Mouse (Mus musculus): ENCODE measurements around the gene Selenom. TPM values are rescaled to one million over a fixed set of nuclear protein-coding genes. Genes with fewer than 3 reads are reported as not detected.

Gene Selenom
- total RNA-seq, 1 experiment: 43.8 TPM

- H3K4me1 ChIP-seq (ENCODE audit: control insufficient read depth in 2 of 2, insufficient read depth in 2 of 2, low read length in 2 of 2, poor library complexity in 1 of 2): peaks cover 0 to 6% of the 10 kb centered on the region in 2 experiments; a peak in 1 of 4 replicates
- no peak for DNase-seq (ENCODE audit: low read depth, low spot score)
- no peak overlapping the region for H3K9ac ChIP-seq (ENCODE audit: insufficient read depth, low read depth, low read length, poor library complexity, severe bottlenecking)
- no peak for TF ChIP-seq MAFK (IDR thresholded peaks at IDR 0.05; ENCODE audit: insufficient read depth, low read depth, low read length)
- no peak for TF ChIP-seq CHD2 (IDR thresholded peaks at IDR 0.05; ENCODE audit: low read depth, low read length)
- TF ChIP-seq HCFC1 (IDR thresholded peaks at IDR 0.05; ENCODE audit: borderline replicate concordance, insufficient read depth, low read length): no peak
- TF ChIP-seq ZNF384 (IDR thresholded peaks at IDR 0.05; ENCODE audit: low read depth, low read length): no peak
- no peak for TF ChIP-seq ZC3H11A (IDR thresholded peaks at IDR 0.05; ENCODE audit: borderline replicate concordance, low read depth, low read length)
- H3K36me3 ChIP-seq (ENCODE audit: control insufficient read depth, insufficient read depth, low read length, poor library complexity, severe bottlenecking): no peaks in the 10 kb centered on the region
- in situ Hi-C loops (cut with MboI; ENCODE audit: low sequenced_read_pairs in 2 of 2, unreplicated experiment in 2 of 2): no loop called here
- peak overlapping the region; percentile 22; the same call in 1 of the 2 replicates for H3K27ac ChIP-seq (ENCODE audit: insufficient read depth, low read depth, low read length, poor library complexity, severe bottlenecking)
- no peaks in the 10 kb centered on the region for H3K9me3 ChIP-seq (ENCODE audit: control insufficient read depth, insufficient read depth, low read depth, low read length)
- no peak overlapping the region for H3K4me3 ChIP-seq (ENCODE audit: insufficient read depth in 1 of 2, low read depth in 1 of 2, low read length in 2 of 2, poor library complexity in 1 of 2, severe bottlenecking in 1 of 2)
These were observed 21.7 kb upstream of the Selenom start for GRCm38 (mm10) chr11:3492748-3493147.

- peak overlapping the region; percentile 21; the same call in 1 of the 2 replicates for H3K9ac ChIP-seq (ENCODE audit: insufficient read depth, low read depth, low read length, poor library complexity, severe bottlenecking)
- in situ Hi-C loops (cut with MboI; ENCODE audit: low sequenced_read_pairs in 2 of 2, unreplicated experiment in 2 of 2): no loop called here
- TF ChIP-seq ZNF384 (IDR thresholded peaks at IDR 0.05; ENCODE audit: low read depth, low read length) (no peak), HCFC1 (IDR thresholded peaks at IDR 0.05; ENCODE audit: borderline replicate concordance, insufficient read depth, low read length) (no peak), CHD2 (IDR thresholded peaks at IDR 0.05; ENCODE audit: low read depth, low read length) (no peak)
- H3K36me3 ChIP-seq (ENCODE audit: control insufficient read depth, insufficient read depth, low read length, poor library complexity, severe bottlenecking): no peaks in the 10 kb centered on the region
- DNase-seq (ENCODE audit: low read depth, low spot score): no peak
- H3K27ac ChIP-seq (ENCODE audit: insufficient read depth, low read depth, low read length, poor library complexity, severe bottlenecking): no peak overlapping the region
- H3K9me3 ChIP-seq (ENCODE audit: control insufficient read depth, insufficient read depth, low read depth, low read length): no peaks in the 10 kb centered on the region
- H3K4me1 ChIP-seq (ENCODE audit: control insufficient read depth in 2 of 2, insufficient read depth in 2 of 2, low read length in 2 of 2, poor library complexity in 1 of 2): peaks cover 0 to 6% of the 10 kb centered on the region in 2 experiments; a peak in 1 of 4 replicates
- peak overlapping the region; percentile 15 to 31; a peak in 2 of 4 replicates for H3K4me3 ChIP-seq (ENCODE audit: insufficient read depth in 1 of 2, low read depth in 1 of 2, low read length in 2 of 2, poor library complexity in 1 of 2, severe bottlenecking in 1 of 2)
These were observed 19.6 kb upstream of the Selenom start for GRCm38 (mm10) chr11:3494857-3495256.

GRCm38 (mm10) chr11:3495496-3495895, 19.0 kb upstream of the Selenom start:
- H3K27ac ChIP-seq (ENCODE audit: insufficient read depth, low read depth, low read length, poor library complexity, severe bottlenecking): no peak overlapping the region; the same call in 1 of the 2 replicates
- no peaks in the 10 kb centered on the region for H3K9me3 ChIP-seq (ENCODE audit: control insufficient read depth, insufficient read depth, low read depth, low read length)
- in situ Hi-C loops (cut with MboI; ENCODE audit: low sequenced_read_pairs in 2 of 2, unreplicated experiment in 2 of 2): no loop called here

GRCm38 (mm10) chr11:3496756-3497155, 17.7 kb upstream of the Selenom start:
- TF ChIP-seq ZC3H11A (IDR thresholded peaks at IDR 0.05; ENCODE audit: borderline replicate concordance, low read depth, low read length) (no peak), HCFC1 (IDR thresholded peaks at IDR 0.05; ENCODE audit: borderline replicate concordance, insufficient read depth, low read length) (no peak), CHD2 (IDR thresholded peaks at IDR 0.05; ENCODE audit: low read depth, low read length) (no peak), MAFK (IDR thresholded peaks at IDR 0.05; ENCODE audit: insufficient read depth, low read depth, low read length) (no peak), ZNF384 (IDR thresholded peaks at IDR 0.05; ENCODE audit: low read depth, low read length) (no peak)
- Histone ChIP-seq H3K4me3 (ENCODE audit: insufficient read depth in 1 of 2, low read depth in 1 of 2, low read length in 2 of 2, poor library complexity in 1 of 2, severe bottlenecking in 1 of 2) (no peak overlapping the region), H3K36me3 (ENCODE audit: control insufficient read depth, insufficient read depth, low read length, poor library complexity, severe bottlenecking) (no peaks in the 10 kb centered on the region), H3K27ac (ENCODE audit: insufficient read depth, low read depth, low read length, poor library complexity, severe bottlenecking) (no peak overlapping the region), H3K9ac (ENCODE audit: insufficient read depth, low read depth, low read length, poor library complexity, severe bottlenecking) (no peak overlapping the region), H3K9me3 (ENCODE audit: control insufficient read depth, insufficient read depth, low read depth, low read length) (no peaks in the 10 kb centered on the region), H3K4me1 (ENCODE audit: control insufficient read depth in 2 of 2, insufficient read depth in 2 of 2, low read length in 2 of 2, poor library complexity in 1 of 2) (peaks cover 0 to 9% of the 10 kb centered on the region in 2 experiments; a peak in 1 of 4 replicates)
- no peak for DNase-seq (ENCODE audit: low read depth, low spot score)
- in situ Hi-C loops (cut with MboI; ENCODE audit: low sequenced_read_pairs in 2 of 2, unreplicated experiment in 2 of 2): no loop called here

More at GRCm38 (mm10) chr11:3495496-3495895, 19.0 kb upstream of the Selenom start:
- Histone ChIP-seq H3K4me3 (ENCODE audit: insufficient read depth in 1 of 2, low read depth in 1 of 2, low read length in 2 of 2, poor library complexity in 1 of 2, severe bottlenecking in 1 of 2) (no peak overlapping the region), H3K36me3 (ENCODE audit: control insufficient read depth, insufficient read depth, low read length, poor library complexity, severe bottlenecking) (no peaks in the 10 kb centered on the region), H3K9ac (ENCODE audit: insufficient read depth, low read depth, low read length, poor library complexity, severe bottlenecking) (no peak overlapping the region), H3K4me1 (ENCODE audit: control insufficient read depth in 2 of 2, insufficient read depth in 2 of 2, low read length in 2 of 2, poor library complexity in 1 of 2) (peaks cover 0 to 6% of the 10 kb centered on the region in 2 experiments; a peak in 1 of 4 replicates)
- TF ChIP-seq ZNF384 (IDR thresholded peaks at IDR 0.05; ENCODE audit: low read depth, low read length) (no peak), ZC3H11A (IDR thresholded peaks at IDR 0.05; ENCODE audit: borderline replicate concordance, low read depth, low read length) (no peak), HCFC1 (IDR thresholded peaks at IDR 0.05; ENCODE audit: borderline replicate concordance, insufficient read depth, low read length) (no peak), CHD2 (IDR thresholded peaks at IDR 0.05; ENCODE audit: low read depth, low read length) (no peak), MAFK (IDR thresholded peaks at IDR 0.05; ENCODE audit: insufficient read depth, low read depth, low read length) (no peak)
- no peak for DNase-seq (ENCODE audit: low read depth, low spot score)

- DNase-seq (ENCODE audit: low read depth, low spot score): no peak
- TF ChIP-seq ZNF384 (IDR thresholded peaks at IDR 0.05; ENCODE audit: low read depth, low read length) (peak; percentile 82; the same call in 1 of the 2 replicates), CHD2 (IDR thresholded peaks at IDR 0.05; ENCODE audit: low read depth, low read length) (no peak), MAFK (IDR thresholded peaks at IDR 0.05; ENCODE audit: insufficient read depth, low read depth, low read length) (peak; percentile 82)
- Histone ChIP-seq H3K9ac (ENCODE audit: insufficient read depth, low read depth, low read length, poor library complexity, severe bottlenecking) (no peak overlapping the region), H3K4me3 (ENCODE audit: insufficient read depth in 1 of 2, low read depth in 1 of 2, low read length in 2 of 2, poor library complexity in 1 of 2, severe bottlenecking in 1 of 2) (no peak overlapping the region), H3K9me3 (ENCODE audit: control insufficient read depth, insufficient read depth, low read depth, low read length) (no peaks in the 10 kb centered on the region), H3K4me1 (ENCODE audit: control insufficient read depth in 2 of 2, insufficient read depth in 2 of 2, low read length in 2 of 2, poor library complexity in 1 of 2) (peaks cover 0 to 9% of the 10 kb centered on the region in 2 experiments; a peak in 1 of 4 replicates), H3K36me3 (ENCODE audit: control insufficient read depth, insufficient read depth, low read length, poor library complexity, severe bottlenecking) (no peaks in the 10 kb centered on the region), H3K27ac (ENCODE audit: insufficient read depth, low read depth, low read length, poor library complexity, severe bottlenecking) (no peak overlapping the region)
- in situ Hi-C loops (cut with MboI; ENCODE audit: low sequenced_read_pairs in 2 of 2, unreplicated experiment in 2 of 2): no loop called here
These were observed 17.2 kb upstream of the Selenom start for GRCm38 (mm10) chr11:3497296-3497695.
